Mouse (Mus musculus): Measurements from ENCODE around the gene Myo16.

Gene Myo16

GRCm38 (mm10) chr8:10472371-10472770, 318.7 kb downstream of the Myo16 start:
- DNase-seq (ENCODE audit: low spot score), result no peak

GRCm38 (mm10) chr8:10474446-10474845, 320.7 kb downstream of the Myo16 start:
- no peak for DNase-seq (ENCODE audit: low spot score)

- no peak for DNase-seq (ENCODE audit: low spot score)
Observed at GRCm38 (mm10) chr8:10479059-10479458, 325.3 kb downstream of the Myo16 start.

- peak; percentile 24 for DNase-seq (ENCODE audit: low spot score)
Observed at GRCm38 (mm10) chr8:10480850-10481249, 327.1 kb downstream of the Myo16 start.

- DNase-seq (ENCODE audit: low spot score), result no peak
Observed at GRCm38 (mm10) chr8:10482064-10482463, 328.4 kb downstream of the Myo16 start.

GRCm38 (mm10) chr8:10482880-10483279, 329.2 kb downstream of the Myo16 start:
- no peak for DNase-seq (ENCODE audit: low spot score)

- DNase-seq (ENCODE audit: low spot score), result no peak
Observed at GRCm38 (mm10) chr8:10483841-10484240, 330.1 kb downstream of the Myo16 start.

GRCm38 (mm10) chr8:10489738-10490419, 336.2 kb downstream of the Myo16 start:
- DNase-seq (ENCODE audit: low spot score), result no peak

GRCm38 (mm10) chr8:10490420-10490784, 336.7 kb downstream of the Myo16 start:
- DNase-seq (ENCODE audit: low spot score), result no peak

- no peak for DNase-seq (ENCODE audit: low spot score)
Observed at GRCm38 (mm10) chr8:10490874-10491273, 337.2 kb downstream of the Myo16 start.

GRCm38 (mm10) chr8:10499846-10500245, 346.1 kb downstream of the Myo16 start:
- no peak for DNase-seq (ENCODE audit: low spot score)

- DNase-seq (ENCODE audit: low spot score), result no peak
Observed at GRCm38 (mm10) chr8:10500465-10500864, 346.8 kb downstream of the Myo16 start.

- no peak for DNase-seq (ENCODE audit: low spot score)
Observed at GRCm38 (mm10) chr8:10501750-10502149, 348.0 kb downstream of the Myo16 start.

- no peak for DNase-seq (ENCODE audit: low spot score)
Observed at GRCm38 (mm10) chr8:10512105-10512504, 358.4 kb downstream of the Myo16 start.

- no peak for DNase-seq (ENCODE audit: low spot score)
Observed at GRCm38 (mm10) chr8:10517381-10517780, 363.7 kb downstream of the Myo16 start.

- DNase-seq (ENCODE audit: low spot score), result no peak
Observed at GRCm38 (mm10) chr8:10519276-10519675, 365.6 kb downstream of the Myo16 start.

GRCm38 (mm10) chr8:10521463-10521862, 367.8 kb downstream of the Myo16 start:
- DNase-seq (ENCODE audit: low spot score), result no peak

- no peak for DNase-seq (ENCODE audit: low spot score)
Observed at GRCm38 (mm10) chr8:10525686-10526085, 372.0 kb downstream of the Myo16 start.

- no peak for DNase-seq (ENCODE audit: low spot score)
Observed at GRCm38 (mm10) chr8:10526616-10527015, 372.9 kb downstream of the Myo16 start.

GRCm38 (mm10) chr8:10534619-10535286, 381.0 kb downstream of the Myo16 start:
- DNase-seq (ENCODE audit: low spot score), result no peak

- DNase-seq (ENCODE audit: low spot score), result no peak
Observed at GRCm38 (mm10) chr8:10538319-10538718, 384.6 kb downstream of the Myo16 start.

- DNase-seq (ENCODE audit: low spot score), result no peak
Observed at GRCm38 (mm10) chr8:10539665-10540064, 386.0 kb downstream of the Myo16 start.

GRCm38 (mm10) chr8:10545890-10546289, 392.2 kb downstream of the Myo16 start:
- DNase-seq (ENCODE audit: low spot score), result no peak

- DNase-seq (ENCODE audit: low spot score), result no peak
Observed at GRCm38 (mm10) chr8:10546519-10546918, 392.8 kb downstream of the Myo16 start.
